ENCODE assay signal across 15 mouse cellular contexts in the genomic region with DNA sequence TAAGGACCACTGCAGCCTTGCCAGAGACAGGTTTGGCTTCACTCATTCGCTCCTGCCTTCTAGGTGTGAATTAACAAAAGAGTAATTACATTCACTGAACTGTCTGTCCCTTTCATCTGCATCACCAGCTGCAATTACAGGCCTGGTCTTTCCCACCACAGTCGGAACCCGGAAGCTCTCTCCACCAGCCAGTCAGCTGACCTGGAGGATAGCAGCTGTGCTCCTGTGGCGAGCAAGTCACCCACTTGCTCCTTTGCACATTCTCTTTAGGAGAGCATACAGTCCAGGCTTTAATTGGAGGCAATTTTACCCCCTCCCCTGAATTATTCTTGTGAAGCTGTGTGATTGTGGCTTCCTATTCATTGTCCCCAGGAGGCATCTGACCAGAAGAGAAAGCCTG. TPM values are rescaled to one million over a fixed set of nuclear protein-coding genes. Genes with fewer than 3 reads are reported as not detected.
A peak's percentile ranks its signal among the peaks of the same experiment; 100 is the strongest.
DNase-seq lines count a peak whose midpoint lies in the region; ATAC-seq lines count a peak whose summit lies in the region.
"Had no signal": no experiment of that assay in that cellular context is flagged by ENCODE, and none has a peak within 500 bp of the region (broad histone marks: within the 10 kb centered on the region; RNA-seq: fewer than 3 reads in every experiment).

No protein-coding gene starts in this region.

- H3K9ac ChIP-seq in hindbrain, embryonic 11.5 days (ENCODE audit: low read depth, low read length): 0 out of 2 replicates have a peak overlapping the region, but pooled peaks have one; percentile 11
- no peak overlapping the region for H3K9ac ChIP-seq in midbrain, embryonic 15.5 days
- H3K9ac ChIP-seq: embryonic facial prominence, embryonic 13.5 days; liver, embryonic 15.5 days had no signal

- H3K4me3 ChIP-seq in embryonic facial prominence, embryonic 10.5 days: no peak overlapping the region
- no peak overlapping the region for H3K4me3 ChIP-seq in hindbrain, embryonic 11.5 days (ENCODE audit: low read depth, low read length)
- no peak overlapping the region for H3K4me3 ChIP-seq in midbrain, embryonic 15.5 days
- H3K4me3 ChIP-seq: embryonic facial prominence, embryonic 13.5 days; liver, embryonic 15.5 days had no signal

- peak; percentile 2 for DNase-seq in adrenal gland, postnatal 14 days
- no peak for DNase-seq in adrenal gland, adult 2 months
- DNase-seq in embryonic facial prominence, embryonic 10.5 days (ENCODE audit: low spot score): no peak
- peak; percentile 26 for DNase-seq in hindbrain, embryonic 11.5 days (ENCODE audit: low spot score)
- no peak for DNase-seq in c-Kit-positive CD71-positive TER-119-positive erythroid progenitor cells, embryonic 14.5 days (ENCODE audit: low spot score)
- DNase-seq in ovary, postnatal 14 days (ENCODE audit: low spot score): no peak
- DNase-seq: cerebellum, adult 9-11 months; heart, postnatal 36 days; kidney, adult 18-20 months; kidney, postnatal 4 days; spleen, adult 18-20 months had no signal

- no peaks in the 10 kb centered on the region for H3K9me3 ChIP-seq in embryonic facial prominence, embryonic 10.5 days
- H3K9me3 ChIP-seq in hindbrain, embryonic 11.5 days (ENCODE audit: control insufficient read depth, low read length): no peaks in the 10 kb centered on the region
- no peaks in the 10 kb centered on the region for H3K9me3 ChIP-seq in midbrain, embryonic 15.5 days
- H3K9me3 ChIP-seq: embryonic facial prominence, embryonic 13.5 days; liver, embryonic 15.5 days had no signal

- H3K4me2 ChIP-seq in hindbrain, embryonic 11.5 days (replicated peaks; ENCODE audit: low read depth, low read length): no peak overlapping the region
- H3K4me2 ChIP-seq in midbrain, embryonic 15.5 days: no peak overlapping the region
- H3K4me2 ChIP-seq: embryonic facial prominence, embryonic 13.5 days; liver, embryonic 15.5 days had no signal

- WGBS in embryonic facial prominence, embryonic 10.5 days: 22% methylated on average over 4 of the region's 4 CpGs
- WGBS in hindbrain, embryonic 11.5 days: 30% methylated on average over 4 of the region's 4 CpGs
- 28% methylated on average over 4 of the region's 4 CpGs for WGBS in midbrain, embryonic 15.5 days

- peak overlapping the region; percentile 77 for H3K27ac ChIP-seq in embryonic facial prominence, embryonic 10.5 days (replicated peaks)
- peak overlapping the region; percentile 62 for H3K27ac ChIP-seq in hindbrain, embryonic 11.5 days (ENCODE audit: low read depth, low read length)
- H3K27ac ChIP-seq in midbrain, embryonic 15.5 days: peak overlapping the region; percentile 78
- H3K27ac ChIP-seq: embryonic facial prominence, embryonic 13.5 days; liver, embryonic 15.5 days had no signal

- H3K36me3 ChIP-seq in embryonic facial prominence, embryonic 10.5 days (replicated peaks): no peaks in the 10 kb centered on the region
- no peaks in the 10 kb centered on the region for H3K36me3 ChIP-seq in hindbrain, embryonic 11.5 days (ENCODE audit: control insufficient read depth, insufficient read depth, low read length)
- no peaks in the 10 kb centered on the region for H3K36me3 ChIP-seq in midbrain, embryonic 15.5 days (replicated peaks)
- H3K36me3 ChIP-seq: embryonic facial prominence, embryonic 13.5 days; liver, embryonic 15.5 days had no signal

- H3K27me3 ChIP-seq in embryonic facial prominence, embryonic 10.5 days (replicated peaks; ENCODE audit: low read depth, poor library complexity, severe bottlenecking): peaks cover 61% of the 10 kb centered on the region
- peaks cover 3% of the 10 kb centered on the region; the same call in 1 of the 2 replicates for H3K27me3 ChIP-seq in hindbrain, embryonic 11.5 days (ENCODE audit: control insufficient read depth, insufficient read depth, low read length)
- no peaks in the 10 kb centered on the region for H3K27me3 ChIP-seq in midbrain, embryonic 15.5 days (replicated peaks)

- H3K4me1 ChIP-seq in embryonic facial prominence, embryonic 10.5 days: peaks cover 91% of the 10 kb centered on the region
- peaks cover 48% of the 10 kb centered on the region for H3K4me1 ChIP-seq in hindbrain, embryonic 11.5 days (replicated peaks; ENCODE audit: control insufficient read depth, insufficient read depth, low read length)
- H3K4me1 ChIP-seq in midbrain, embryonic 15.5 days: peaks cover 81% of the 10 kb centered on the region
- H3K4me1 ChIP-seq: liver, embryonic 15.5 days had no signal

- ATAC-seq in hindbrain, embryonic 11.5 days (ENCODE audit: low FRiP score): no peak
- ATAC-seq in midbrain, embryonic 15.5 days (replicated peaks): no peak
- ATAC-seq in granulocyte monocyte progenitor cell, adult 5-6 weeks (replicated peaks; ENCODE audit: poor library complexity, severe bottlenecking): no peak

RNA-seq across cellular contexts. Expression of gene Stra6, which starts 17.9 kb away (rescaled TPM):
- 0.96 and 1.3 TPM in 2 replicates for total RNA-seq in adrenal gland, postnatal 14 days (2021)
- total RNA-seq in adrenal gland, adult 2 months (2021): 1 to 10 TPM; 1.5 to 1.8 TPM
- 2.0 and 2.6 TPM in 2 replicates for polyA plus RNA-seq in adrenal gland, adult 2 months (2012; rRNA removed)
- polyA plus RNA-seq in embryonic facial prominence, embryonic 10.5 days (2016; fragmentation: Nextera tagmentation; extraction: Ambion mirVana): 33.6 and 47.2 TPM in 2 replicates
- polyA plus RNA-seq in hindbrain, embryonic 11.5 days (2014; fragmentation: Nextera tagmentation; extraction: Ambion mirVana): 8.2 and 12.7 TPM in 2 replicates
- 15.0 and 15.7 TPM in 2 replicates for polyA plus RNA-seq in midbrain, embryonic 15.5 days (2015; fragmentation: Nextera tagmentation; extraction: Ambion mirVana)
- not detected in 2 replicates for total RNA-seq in granulocyte monocyte progenitor cell, adult 5-6 weeks (2014; fragmentation: Nextera tagmentation)
- not detected in 2 replicates for total RNA-seq in granulocyte monocyte progenitor cell, adult 5-6 weeks (2017)

RNA-seq across cellular contexts. Expression of gene Cyp11a1, which starts 39.4 kb away (rescaled TPM):
- 2,863 and 3,093 TPM in 2 replicates for total RNA-seq in adrenal gland, postnatal 14 days (2021)
- total RNA-seq in adrenal gland, adult 2 months (2021): 1,000 to 10,000 TPM; 6,621 to 7,422 TPM
- 1,463 and 1,873 TPM in 2 replicates for polyA plus RNA-seq in adrenal gland, adult 2 months (2012; rRNA removed)
- not detected in 2 replicates for polyA plus RNA-seq in embryonic facial prominence, embryonic 10.5 days (2016; fragmentation: Nextera tagmentation; extraction: Ambion mirVana)
- polyA plus RNA-seq in hindbrain, embryonic 11.5 days (2014; fragmentation: Nextera tagmentation; extraction: Ambion mirVana): not detected in 2 replicates
- polyA plus RNA-seq in midbrain, embryonic 15.5 days (2015; fragmentation: Nextera tagmentation; extraction: Ambion mirVana): 0.44 and 1.1 TPM in 2 replicates
- total RNA-seq in granulocyte monocyte progenitor cell, adult 5-6 weeks (2014; fragmentation: Nextera tagmentation): 0.58 and 7.0 TPM in 2 replicates
- total RNA-seq in granulocyte monocyte progenitor cell, adult 5-6 weeks (2017): 0.52 and 1.2 TPM in 2 replicates

Comparison
In these comparisons a context has a peak if more than half of its experiments do, and no peak if none do; other contexts are left out.
1. DNase-seq: peak in adrenal gland, postnatal 14 days (single experiment) and hindbrain, embryonic 11.5 days (single experiment); none in adrenal gland, adult 2 months (single experiment), embryonic facial prominence, embryonic 10.5 days (single experiment), c-Kit-positive CD71-positive TER-119-positive erythroid progenitor cells, embryonic 14.5 days (single experiment) and ovary, postnatal 14 days (single experiment).
2. RNA of gene Cyp11a1, which starts 39.4 kb away (polyA plus RNA-seq): 1,463 to 1,873 TPM in adrenal gland, adult 2 months; 0.44 to 1.1 TPM in midbrain, embryonic 15.5 days, not detected in hindbrain, embryonic 11.5 days and not detected in embryonic facial prominence, embryonic 10.5 days; every median in the first group is over 100 times any median in the second.
3. Peak in every context shown above with its lines, with median percentiles within 50 percentile points of each other: H3K27ac ChIP-seq.